Mouse (Mus musculus): ENCODE data around the gene Dusp9.
A peak's percentile ranks its signal among the peaks of the same experiment; 100 is the strongest.

The Dusp9 gene

DNA sequence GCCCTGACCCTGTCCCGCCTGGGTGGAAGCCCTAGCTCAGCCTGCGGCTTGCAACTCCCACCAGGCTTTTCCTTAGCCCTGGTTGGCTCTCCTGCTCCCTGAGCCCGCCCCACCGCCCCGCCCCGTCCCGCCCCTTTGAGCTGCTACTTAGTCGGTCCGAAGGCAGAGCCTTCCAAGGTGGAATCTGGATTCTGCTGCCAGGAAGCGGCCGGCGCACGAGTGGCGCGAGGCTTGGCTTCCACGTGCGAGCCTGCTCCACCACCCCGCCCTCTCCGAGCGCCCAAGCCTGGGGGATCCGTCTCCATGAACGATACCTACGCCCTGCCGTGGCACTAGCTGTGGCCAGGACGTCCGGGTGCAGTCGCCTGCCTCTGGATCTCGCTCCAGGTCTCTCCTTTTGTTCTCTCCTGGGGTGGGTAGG, at the start of gene Dusp9:
Gene Dusp9 (plus strand): TSS at position 165 of the 421 bp plus-strand sequence.
- DNase-seq (ENCODE audit: low spot score): peak; percentile 30

DNA sequence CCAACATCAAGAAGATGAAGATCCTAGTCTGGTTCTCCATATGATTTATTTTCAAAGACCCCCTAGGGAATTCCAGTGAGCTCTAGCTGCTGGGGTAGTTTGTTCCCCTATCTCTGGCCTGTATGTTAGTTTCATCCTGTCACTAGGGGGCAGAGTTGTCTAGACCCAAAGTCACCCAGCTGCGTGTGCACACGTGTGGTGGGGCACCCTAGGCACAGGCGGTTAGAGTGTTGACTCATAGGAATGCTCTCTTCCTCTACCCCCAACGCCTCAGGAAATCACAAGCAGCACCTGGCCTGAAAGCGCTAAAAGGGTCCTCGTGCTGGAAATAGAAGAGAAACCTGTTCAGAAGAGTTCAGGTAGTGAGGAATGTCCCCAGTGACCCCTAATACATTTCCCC, 46.0 kb upstream of the Dusp9 start:
- peak; percentile 27 for DNase-seq (ENCODE audit: low spot score)

DNA sequence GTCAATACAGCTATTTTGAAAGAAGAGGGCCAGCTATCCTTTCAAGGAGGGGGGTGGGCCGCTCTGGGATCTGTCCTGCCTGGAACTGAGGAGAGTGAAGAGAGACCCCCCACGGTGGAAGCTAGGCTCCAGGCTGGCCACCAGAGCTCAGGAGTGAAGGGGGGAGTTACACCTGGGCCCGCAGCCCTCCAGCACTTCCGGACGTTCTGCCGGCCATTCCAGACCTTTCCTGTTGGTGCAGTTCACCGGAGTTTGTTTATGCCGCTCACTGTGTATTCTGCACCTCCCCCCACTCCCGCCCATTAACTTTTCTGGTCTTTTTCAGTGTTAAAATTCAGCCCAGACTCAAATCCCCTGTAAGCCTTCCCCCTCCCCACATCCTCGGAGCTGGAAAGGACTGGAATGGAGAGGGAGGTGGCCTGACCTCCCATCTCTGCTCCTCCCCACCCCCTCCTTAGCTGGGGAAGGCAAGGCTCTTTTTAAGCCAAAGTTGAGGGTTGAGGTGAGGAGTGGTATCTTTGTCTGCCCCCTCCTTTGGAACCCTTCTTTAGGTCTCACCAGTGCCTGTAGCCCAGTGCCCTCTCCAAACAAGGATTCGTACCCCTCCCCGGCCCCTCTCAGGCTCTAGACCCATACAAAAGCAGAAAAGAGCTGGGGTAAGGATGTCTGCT, 44.6 kb upstream of the Dusp9 start:
- DNase-seq (ENCODE audit: low spot score): no peak

DNA sequence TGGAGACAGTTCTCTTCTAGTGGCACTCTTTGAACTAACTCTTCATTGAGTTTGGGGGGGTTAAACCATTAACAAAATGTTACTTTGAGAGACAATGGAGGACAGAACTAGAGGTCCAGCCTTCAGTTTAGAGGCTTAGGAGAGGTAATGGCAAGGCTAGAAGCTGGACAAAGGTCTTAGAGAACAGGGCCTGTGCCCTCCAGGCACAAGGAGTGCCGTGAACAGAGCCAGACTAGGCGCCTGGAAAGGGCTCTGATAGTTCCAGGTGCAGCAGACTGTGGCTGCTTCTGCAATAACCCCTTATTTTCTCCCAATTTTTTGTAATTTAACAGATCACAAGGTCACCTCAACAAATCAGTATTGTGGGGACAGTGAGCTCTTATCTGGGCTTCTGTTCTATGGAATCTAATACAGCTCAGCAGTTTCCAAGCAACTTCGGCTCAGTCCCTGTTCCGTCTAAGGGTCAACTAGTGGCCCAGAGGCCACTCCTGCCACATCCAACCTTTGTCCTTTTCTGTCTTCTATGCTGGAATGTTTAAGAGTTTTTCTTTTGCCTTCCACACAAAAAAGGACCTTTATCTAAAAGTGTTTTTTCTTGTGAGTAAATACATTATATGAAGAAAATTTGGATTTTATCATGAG, 43.8 kb upstream of the Dusp9 start:
- no peak for DNase-seq (ENCODE audit: low spot score)

DNA sequence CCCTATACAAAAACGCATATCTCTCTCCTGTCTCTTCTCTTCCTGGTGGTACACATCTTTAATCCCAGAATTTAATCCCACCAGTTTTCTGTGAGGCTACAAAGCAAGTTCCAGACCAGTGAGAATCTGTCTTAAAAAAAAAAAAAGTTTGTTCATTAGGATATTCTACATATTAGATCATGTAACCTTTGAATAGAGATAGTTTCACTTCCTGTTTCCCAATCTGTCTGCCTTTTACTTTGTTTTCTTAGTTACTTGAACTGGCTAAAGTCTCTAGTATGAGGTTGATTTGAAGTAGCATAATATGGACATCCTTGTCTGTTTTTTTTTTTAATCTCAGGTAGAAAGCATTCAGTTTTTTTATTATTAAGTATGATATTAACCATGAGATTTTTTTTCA, 37.8 kb upstream of the Dusp9 start:
- no peak for DNase-seq (ENCODE audit: low spot score)

DNA sequence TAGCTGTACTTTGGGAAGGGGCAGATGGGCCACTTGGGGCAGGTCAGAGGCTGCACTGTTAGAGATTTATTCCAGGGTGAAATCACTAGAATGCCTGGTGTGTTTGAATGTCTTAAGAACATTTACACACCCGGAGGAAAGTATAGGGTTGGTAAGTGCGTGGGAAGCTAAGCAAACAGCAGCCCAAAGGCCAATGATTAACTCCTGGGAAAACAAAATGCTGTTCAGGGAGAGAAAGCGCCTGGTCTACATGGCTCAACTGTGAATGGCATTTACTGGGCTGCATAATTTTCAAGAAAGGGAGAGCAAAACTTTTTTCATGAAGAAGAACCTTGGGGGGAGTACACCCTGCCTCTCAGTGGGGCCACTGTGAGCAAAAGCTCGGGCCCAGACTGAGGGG, 25.6 kb upstream of the Dusp9 start:
- DNase-seq (ENCODE audit: low spot score): no peak

DNA sequence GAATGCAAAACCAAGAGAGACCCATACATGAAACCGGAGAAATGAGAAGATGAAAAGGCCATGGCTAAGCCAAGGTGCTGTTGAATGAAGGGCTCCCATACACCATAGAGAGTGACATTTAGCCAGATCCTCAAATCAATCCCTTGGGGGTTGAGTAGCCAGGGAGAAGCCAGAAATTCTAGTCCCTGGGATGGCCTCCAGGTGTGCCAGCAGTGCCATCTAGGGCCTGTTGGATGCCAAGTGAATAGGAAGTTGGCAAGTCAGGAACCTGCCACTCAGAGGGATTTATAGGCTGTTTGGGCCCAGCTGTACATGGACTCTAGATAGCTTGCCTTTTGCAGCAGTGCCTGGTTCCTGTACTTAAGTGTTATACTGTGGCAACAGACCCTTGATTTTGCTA, 23.3 kb upstream of the Dusp9 start:
- no peak for DNase-seq (ENCODE audit: low spot score)

DNA sequence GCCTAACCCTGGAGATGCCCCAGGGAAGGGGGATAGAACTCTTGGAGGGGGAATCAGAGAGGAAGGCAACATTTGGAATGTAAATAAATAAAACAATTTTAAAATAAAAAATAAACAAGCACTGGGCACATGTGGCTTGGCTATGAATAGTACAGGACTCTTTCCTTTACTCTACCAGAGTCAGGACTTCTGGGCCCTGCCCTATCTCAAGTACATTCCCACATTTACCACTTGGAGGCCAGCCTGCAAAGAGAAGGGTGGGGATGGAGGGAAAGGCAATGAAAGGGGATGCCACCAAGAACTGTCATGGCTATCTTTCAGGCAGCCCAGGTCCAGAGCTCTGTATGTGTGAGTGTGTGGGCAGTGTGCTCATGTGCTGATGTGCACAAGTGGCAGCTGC, 19.8 kb upstream of the Dusp9 start:
- no peak for DNase-seq (ENCODE audit: low spot score)

DNA sequence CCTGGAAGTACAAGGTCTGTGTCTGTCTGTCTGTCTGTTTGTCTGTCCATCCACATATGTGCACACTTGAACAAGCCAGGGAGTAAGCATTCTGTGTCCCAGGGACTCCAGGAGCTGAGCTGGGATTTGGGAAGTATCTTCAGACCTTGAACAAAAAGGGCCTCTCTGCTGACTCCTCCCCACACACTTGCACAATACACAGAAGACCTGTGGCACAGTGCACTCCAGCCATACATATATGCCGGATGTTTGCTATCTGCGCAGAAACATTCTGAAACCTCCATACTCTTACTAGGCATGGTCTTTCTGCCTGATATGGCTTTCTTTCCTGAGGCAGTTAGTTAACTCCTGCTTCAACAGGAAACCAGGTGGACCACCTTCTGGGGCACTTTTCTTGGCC, 19.3 kb upstream of the Dusp9 start:
- DNase-seq (ENCODE audit: low spot score): peak; percentile 24

DNA sequence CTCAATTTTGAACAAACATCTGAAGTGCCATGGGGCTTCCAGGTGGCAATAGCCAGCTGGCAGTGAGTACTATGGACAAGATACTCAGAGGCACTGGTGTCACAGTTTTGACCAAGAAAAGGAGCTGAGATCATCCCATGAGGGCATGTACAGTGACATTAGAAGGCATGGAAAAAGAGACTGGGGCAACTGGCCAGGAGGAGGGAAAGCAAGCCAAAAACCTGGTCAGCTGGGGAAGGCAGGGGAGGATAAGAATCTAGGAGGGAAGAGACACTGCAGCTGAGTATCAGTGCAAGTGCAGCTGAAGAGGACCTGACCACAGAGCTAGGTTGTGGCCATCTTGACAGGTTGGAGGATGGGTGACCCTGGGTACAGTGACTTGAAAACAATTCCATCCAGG, 12.2 kb upstream of the Dusp9 start:
- DNase-seq (ENCODE audit: low spot score): no peak

DNA sequence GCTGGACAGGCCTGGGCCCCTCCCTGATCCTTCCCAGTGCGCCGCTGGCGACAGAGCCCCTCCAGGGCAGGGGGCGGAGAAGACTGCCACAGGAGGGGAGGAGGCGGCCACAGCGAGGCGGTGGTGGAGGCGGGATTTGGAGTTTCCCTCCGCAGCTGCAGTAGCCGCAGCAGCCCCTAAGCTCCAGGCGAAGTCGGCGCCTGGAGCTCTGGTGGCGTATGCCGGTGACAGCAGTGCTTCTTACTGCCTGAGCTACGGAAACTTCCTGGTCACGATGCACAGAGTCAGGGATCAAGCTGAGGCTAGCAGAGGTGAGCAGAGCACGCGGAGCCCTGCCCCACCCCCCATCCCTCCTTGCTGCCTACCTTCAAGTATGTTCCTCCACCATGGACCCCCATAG, 3.8 kb upstream of the Dusp9 start:
- DNase-seq (ENCODE audit: low spot score): no peak

DNA sequence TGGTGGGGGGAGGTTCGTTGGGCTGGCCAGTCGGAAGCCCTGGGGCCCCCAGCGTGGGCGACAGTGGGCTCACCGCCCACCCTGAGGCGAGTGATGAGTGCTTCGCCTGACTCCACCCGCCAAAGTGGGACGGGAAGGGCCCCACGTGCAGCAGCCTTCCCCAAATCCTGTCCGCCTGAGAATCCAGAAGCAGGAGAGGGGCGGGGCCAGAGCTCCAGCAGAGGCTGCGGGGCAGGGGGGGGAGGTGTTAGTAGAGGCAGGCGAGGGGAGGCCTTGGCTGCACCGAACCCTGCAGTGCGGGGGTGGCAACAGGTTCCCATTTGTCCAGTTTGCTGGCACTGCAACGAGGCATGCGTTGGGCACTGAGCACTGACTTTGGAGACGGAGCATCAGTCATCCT, 1.8 kb upstream of the Dusp9 start:
- DNase-seq (ENCODE audit: low spot score): no peak

DNA sequence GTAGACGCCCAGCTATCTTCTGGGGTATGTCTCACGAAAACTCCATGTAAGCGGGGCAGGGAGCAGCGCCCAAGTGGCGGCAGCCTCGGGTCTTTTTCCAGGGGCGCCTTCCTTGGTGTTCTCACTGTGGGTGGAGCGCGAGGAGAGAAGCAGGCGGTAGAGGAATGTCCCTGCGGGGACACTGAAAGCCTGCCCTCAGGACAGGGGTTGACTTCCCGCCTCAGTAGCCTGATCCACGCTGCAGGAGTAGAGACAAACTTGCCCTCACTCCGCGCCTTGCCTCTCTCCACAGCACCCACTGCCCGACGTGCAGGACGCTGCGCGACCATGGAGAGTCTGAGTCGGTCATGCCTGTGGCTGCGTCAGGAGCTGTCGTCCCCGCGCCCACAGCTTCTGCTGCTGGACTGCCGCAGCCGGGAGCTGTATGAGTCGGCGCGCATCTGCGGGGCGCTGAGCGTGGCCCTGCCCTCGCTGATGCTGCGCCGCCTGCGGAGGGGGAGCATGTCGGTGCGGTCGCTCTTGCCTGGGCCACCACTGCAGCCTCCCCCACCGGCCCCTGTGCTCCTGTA, 766 bp downstream of the Dusp9 start:
- no peak for DNase-seq (ENCODE audit: low spot score)

DNA sequence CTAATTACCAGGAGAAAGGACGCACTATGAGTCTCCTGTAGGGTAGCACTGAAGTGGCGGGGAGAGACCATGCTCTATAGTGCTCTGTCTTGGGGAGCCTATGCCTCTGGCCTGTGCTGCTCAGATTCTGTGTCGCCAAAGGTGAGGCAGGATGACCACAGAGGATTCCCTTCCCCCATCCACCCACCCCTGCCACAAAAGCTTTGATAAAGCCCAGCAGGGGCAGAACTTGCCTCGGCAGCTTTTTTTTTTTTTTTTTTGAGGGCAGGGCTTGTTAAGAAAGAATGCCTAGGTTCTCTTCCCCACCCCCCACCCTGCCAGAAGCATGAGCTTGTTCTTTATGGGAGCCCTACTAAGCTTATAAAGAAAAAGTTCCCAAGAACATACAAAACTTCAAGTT, 5.9 kb downstream of the Dusp9 start:
- DNase-seq (ENCODE audit: low spot score): no peak

DNA sequence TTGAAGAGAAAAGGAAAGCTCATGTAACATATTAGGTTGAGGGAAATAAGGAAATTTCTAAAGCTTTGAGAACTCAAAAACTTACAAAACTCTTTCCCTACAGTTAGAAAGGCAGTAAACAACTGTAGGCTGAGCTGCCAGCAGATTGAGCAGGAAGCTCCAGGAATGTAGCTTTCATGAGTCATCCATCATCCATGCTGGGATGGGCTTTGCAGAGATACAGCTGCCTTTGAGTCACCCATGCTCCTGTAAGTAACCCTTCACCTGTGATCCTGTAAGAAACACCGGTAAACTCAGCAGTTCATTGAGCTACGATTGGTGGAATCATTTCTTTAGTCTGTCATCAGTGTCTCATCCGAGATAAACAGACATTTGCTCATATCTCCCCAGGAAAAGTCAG, 11.7 kb downstream of the Dusp9 start:
- no peak for DNase-seq (ENCODE audit: low spot score)

DNA sequence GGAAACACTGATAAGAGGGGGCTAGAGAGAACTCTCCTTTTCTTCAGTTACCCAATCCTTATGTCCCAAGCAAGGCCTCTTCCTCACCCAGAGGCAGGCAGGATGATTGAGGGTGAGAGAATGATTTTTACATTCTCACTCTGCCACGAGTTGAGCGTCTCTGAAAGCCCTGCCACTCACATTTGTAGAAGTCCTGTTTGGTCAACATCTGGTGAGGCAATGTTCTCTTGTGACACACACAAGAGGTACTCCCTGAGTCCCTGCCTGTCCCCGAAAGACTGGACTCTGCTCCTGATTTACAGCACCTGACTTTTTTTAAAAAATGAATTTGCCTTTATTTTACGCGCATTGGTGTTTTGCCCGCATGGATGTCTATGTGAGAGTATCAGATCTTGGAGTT, 14.2 kb downstream of the Dusp9 start:
- DNase-seq (ENCODE audit: low spot score): no peak

DNA sequence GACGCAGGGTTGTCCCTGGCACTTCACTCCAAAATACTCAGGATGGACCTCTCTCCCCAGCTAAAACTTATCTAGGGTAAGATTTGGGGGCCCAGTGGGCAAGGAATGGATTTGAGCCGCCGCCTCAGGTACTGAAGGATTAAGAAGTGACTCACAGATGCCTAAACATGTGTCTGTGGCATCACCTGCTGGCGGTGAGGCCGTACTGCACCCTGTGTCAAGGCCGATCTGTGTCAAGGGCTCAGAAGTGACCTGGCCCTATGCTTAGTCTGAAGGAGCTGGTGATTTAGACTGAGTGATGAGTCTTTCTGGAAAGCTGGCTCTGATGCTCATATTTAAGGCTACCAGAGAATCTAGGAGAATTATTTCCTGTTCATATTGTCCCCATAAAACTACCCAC, 15.0 kb downstream of the Dusp9 start:
- DNase-seq (ENCODE audit: low spot score): peak; percentile 76

DNA sequence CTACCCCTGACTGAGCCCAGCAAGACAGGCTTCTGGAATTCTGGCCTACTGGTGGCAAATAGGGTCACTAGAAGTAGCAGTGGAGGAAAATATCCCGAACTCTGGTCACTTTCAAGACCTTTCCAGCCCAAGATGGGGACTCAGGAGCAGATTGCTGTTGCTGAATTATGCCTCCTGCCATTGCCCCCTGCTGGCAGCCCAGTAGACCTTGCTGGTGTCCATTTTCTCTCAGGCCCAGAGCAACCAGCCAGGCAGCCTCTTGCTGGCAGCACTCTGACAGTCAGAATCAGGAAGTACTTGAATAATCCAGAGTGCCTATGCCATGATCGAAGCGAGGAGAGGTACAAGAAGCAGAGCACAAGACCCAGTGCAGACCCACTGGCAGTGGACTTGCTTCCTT, 16.3 kb downstream of the Dusp9 start:
- DNase-seq (ENCODE audit: low spot score): peak; percentile 37

DNA sequence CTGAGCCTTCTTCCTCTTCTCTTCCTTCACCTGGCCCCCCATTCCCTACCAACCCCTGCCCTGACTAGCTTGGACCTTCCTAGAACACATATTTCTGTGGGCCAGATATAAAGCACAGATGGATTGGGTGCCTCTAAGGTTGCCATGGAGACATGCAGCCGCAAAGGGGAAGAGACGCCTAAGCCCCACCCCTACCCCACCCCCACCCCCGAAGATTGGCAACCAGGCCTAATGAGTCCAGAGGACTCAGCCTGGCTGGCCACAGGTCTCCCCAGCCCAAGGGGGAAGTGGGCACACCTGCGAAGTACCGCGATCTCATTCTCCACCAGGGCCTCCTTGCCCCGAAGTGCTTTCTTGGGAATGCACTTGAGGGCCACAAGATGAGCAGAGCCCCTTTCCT, 19.2 kb downstream of the Dusp9 start:
- DNase-seq (ENCODE audit: low spot score): no peak

DNA sequence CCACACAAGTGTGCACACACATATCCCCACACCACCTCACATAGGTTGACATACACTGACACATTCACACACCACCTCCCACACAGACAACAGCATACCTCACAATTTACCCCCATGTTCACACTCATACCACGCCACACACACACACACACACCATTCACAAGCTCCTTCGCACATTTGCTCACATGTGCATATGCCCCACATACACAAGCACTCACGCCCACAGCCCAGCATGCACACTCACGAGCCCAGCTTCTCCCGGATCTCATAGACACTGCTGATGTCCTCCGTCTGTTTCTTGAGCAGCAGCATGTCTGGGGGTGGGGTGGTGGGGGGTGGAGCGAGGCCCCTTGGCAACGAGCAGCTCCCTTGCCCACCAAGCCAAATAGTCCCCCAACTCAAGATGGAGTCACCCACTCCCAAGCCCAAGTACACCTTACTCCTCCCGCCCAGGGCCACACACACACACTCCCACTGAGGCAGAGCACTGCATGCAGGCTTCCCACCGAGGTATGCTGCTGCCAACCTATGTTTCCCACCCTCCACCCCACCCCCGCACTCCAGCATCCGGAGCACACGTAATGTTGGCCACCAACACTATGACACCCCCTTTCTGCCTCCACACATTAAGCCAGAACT, 19.8 kb downstream of the Dusp9 start:
- DNase-seq (ENCODE audit: low spot score): no peak

DNA sequence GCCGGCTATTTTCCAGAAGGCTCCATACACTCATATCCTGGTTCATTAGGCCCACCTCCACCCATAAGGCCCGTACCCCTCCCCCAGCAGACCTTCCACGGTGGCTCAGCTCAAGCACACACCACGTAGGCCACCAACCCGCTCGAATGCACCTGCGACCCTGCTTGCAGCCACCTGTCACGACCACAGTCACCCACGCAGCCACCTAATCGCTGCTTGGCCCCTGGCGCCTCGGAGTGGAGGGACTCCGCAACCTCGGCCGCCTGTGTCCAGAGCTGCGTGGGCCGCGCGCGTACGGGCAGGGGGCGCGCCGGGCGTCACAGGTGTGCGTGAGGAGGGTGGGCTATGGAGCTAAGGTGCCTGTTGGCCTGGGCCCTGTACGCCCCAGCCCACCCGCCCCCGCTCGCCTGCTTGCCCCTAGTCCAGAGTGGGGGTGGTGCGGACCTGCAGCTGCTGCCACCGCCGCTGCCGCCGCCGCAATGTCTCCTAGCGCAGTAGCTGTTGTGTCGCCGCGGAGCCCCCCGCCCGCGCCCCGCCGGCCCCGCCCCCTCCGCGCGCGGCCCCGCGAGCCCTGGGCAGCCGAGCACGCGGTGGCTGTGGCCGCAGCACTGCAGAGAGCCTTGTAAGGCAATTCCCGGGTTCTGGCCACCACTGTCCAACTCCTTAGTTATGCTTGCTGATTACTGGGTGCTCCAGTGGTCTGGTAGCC, 20.5 kb downstream of the Dusp9 start, which contains the start of gene Pnck:
Gene Pnck (minus strand): TSS at position 543 of the 709 bp plus-strand sequence.
- DNase-seq (ENCODE audit: low spot score): no peak

DNA sequence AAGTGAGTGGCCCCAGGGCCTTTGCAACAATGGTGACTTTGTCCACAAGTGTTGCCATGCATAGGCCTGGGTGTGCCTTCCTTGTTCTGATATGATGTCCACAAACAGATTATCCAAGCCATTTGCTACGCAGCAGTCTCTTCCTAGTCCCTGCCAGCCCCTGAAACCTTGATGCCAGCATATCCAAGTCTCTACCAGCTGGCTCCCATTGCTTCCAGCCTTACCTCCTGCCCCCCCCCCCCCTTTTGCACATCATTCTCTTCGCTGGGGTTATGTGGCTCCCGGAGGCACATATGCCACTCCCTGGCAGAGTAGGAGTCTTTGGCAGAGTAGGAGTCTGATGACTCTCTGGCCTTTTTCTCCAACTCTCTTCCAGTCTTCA, 21.1 kb downstream of the Dusp9 start:
- no peak for DNase-seq (ENCODE audit: low spot score)

DNA sequence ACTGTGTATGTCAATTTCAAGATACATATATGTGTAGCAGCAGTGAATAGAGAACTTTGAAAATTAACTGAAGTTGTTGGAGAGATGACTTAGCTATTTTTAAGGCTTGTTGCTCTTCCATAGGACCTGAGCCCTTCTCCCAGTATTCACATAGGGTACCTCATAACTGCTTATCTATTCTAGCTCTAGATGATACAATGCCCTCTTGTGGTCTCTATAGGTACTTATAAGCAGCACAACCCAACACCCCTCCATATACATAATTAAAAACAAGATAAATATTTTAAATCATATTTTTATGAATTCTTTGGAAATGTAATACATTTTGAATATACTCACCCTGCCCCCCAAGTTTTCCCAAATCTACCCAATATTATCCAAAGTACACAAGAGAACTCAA, 23.9 kb downstream of the Dusp9 start:
- DNase-seq (ENCODE audit: low spot score): no peak

All from urinary bladder, postnatal 14 days (tissue).